In genomic region chr3:103206393-103206792, GRCm38 (mm10) we compare ENCODE assay signal across 17 mouse cellular contexts. TPM values are rescaled to one million over a fixed set of nuclear protein-coding genes. Genes with fewer than 3 reads are reported as not detected.
A peak's percentile ranks its signal among the peaks of the same experiment; 100 is the strongest.
DNase-seq lines count a peak whose midpoint lies in the region; TF ChIP-seq lines count a peak whose summit lies in the region.
"Had no signal": no experiment of that assay in that cellular context is flagged by ENCODE, and none has a peak within 500 bp of the region (broad histone marks: within the 10 kb centered on the region; RNA-seq: fewer than 3 reads in every experiment).

No protein-coding gene starts in this region.

- no peak overlapping the region for H3K27ac ChIP-seq in heart, embryonic 10.5 days
- H3K27ac ChIP-seq in bone marrow macrophage, adult 2 months (ENCODE audit: insufficient read depth, low read depth, low read length): peak overlapping the region; percentile 61
- H3K27ac ChIP-seq: embryonic facial prominence, embryonic 12.5 days; forebrain, embryonic 13.5 days; limb, embryonic 12.5 days had no signal

- H3K4me3 ChIP-seq in heart, embryonic 10.5 days: no peak overlapping the region
- H3K4me3 ChIP-seq in bone marrow macrophage, adult 2 months (ENCODE audit: insufficient read depth, low read length): no peak overlapping the region
- H3K4me3 ChIP-seq: embryonic facial prominence, embryonic 12.5 days; forebrain, embryonic 13.5 days; limb, embryonic 12.5 days had no signal

- no peak for TF ChIP-seq POLR2A in bone marrow macrophage, adult 2 months (IDR thresholded peaks at IDR 0.05; ENCODE audit: borderline replicate concordance, low read depth, low read length)

- no peak for TF ChIP-seq CTCF in bone marrow macrophage, adult 2 months (IDR thresholded peaks at IDR 0.05; ENCODE audit: low read depth, low read length)

- peak; percentile 30 for DNase-seq in heart, embryonic 10.5 days (ENCODE audit: low spot score)
- no peak for DNase-seq in heart, postnatal 25 days (ENCODE audit: low spot score)
- peak; percentile 70 for DNase-seq in CD4-positive helper T cell, adult 2 months (ENCODE audit: low read depth, low spot score)
- DNase-seq in monocyte, adult 2 months (ENCODE audit: low read depth in 1 of 2, low spot score in 2 of 2): peak; percentile 7 to 37
- no peak for DNase-seq in urinary bladder, adult 2 months (ENCODE audit: low spot score)
- DNase-seq in cerebellum, postnatal 4 days (ENCODE audit: low spot score in 2 of 2): no peak
- no peak for DNase-seq in embryo, embryonic 10.5 days (ENCODE audit: low spot score)
- DNase-seq: cerebellum, adult 11 months; gastrocnemius, postnatal 10 days; heart, postnatal 14 days; kidney, adult 18-20 months; right cerebral cortex, postnatal 4 days; thymus, adult 2 months had no signal

- H3K9me3 ChIP-seq in heart, embryonic 10.5 days: no peaks in the 10 kb centered on the region
- H3K9me3 ChIP-seq: embryonic facial prominence, embryonic 12.5 days; forebrain, embryonic 13.5 days; limb, embryonic 12.5 days had no signal

- intact Hi-C loops in heart, postnatal 25 days (cut with DNase I): no loop called here

- H3K27me3 ChIP-seq in heart, embryonic 10.5 days (ENCODE audit: insufficient read depth, poor library complexity, severe bottlenecking): no peaks in the 10 kb centered on the region
- H3K27me3 ChIP-seq: embryonic facial prominence, embryonic 12.5 days; forebrain, embryonic 13.5 days; limb, embryonic 12.5 days had no signal

- 78% methylated on average over 6 of the region's 6 CpGs for WGBS in heart, embryonic 10.5 days

- H3K4me1 ChIP-seq in heart, embryonic 10.5 days: no peaks in the 10 kb centered on the region
- peaks cover 18% of the 10 kb centered on the region for H3K4me1 ChIP-seq in bone marrow macrophage, adult 2 months (ENCODE audit: control insufficient read depth, insufficient read depth, low read length)
- H3K4me1 ChIP-seq: embryonic facial prominence, embryonic 12.5 days; forebrain, embryonic 13.5 days; limb, embryonic 12.5 days had no signal

- H3K36me3 ChIP-seq in heart, embryonic 10.5 days: no peaks in the 10 kb centered on the region
- H3K36me3 ChIP-seq: embryonic facial prominence, embryonic 12.5 days; limb, embryonic 12.5 days had no signal

RNA-seq across cellular contexts. Expression of gene Bcas2, which starts 34.9 kb away (rescaled TPM):
- polyA plus RNA-seq in heart, embryonic 10.5 days (2016; fragmentation: Nextera tagmentation; extraction: Ambion mirVana): 150 and 186 TPM in 2 replicates
- 10 to 100 TPM; 49.4 to 49.6 TPM for total RNA-seq in heart, postnatal 25 days (2021)
- polyA plus RNA-seq in bone marrow macrophage, adult 2 months (2012; ENCODE audit: insufficient read depth, insufficient read length, missing spikeins): 68.5 and 75.7 TPM in 2 replicates
- 76.6 and 87.1 TPM in 2 replicates for polyA plus RNA-seq in urinary bladder, adult 2 months (2012; rRNA removed)

Comparison
In these comparisons a context has a peak if more than half of its experiments do, and no peak if none do; other contexts are left out.
1. DNase-seq: peak in heart, embryonic 10.5 days (single experiment), CD4-positive helper T cell, adult 2 months (single experiment) and monocyte, adult 2 months (2 of 2); none in heart, postnatal 25 days (single experiment), urinary bladder, adult 2 months (single experiment), cerebellum, postnatal 4 days (0 of 2) and embryo, embryonic 10.5 days (single experiment).